Mouse (Mus musculus) ES-Bruce4 (cell line): ENCODE measurements around the gene Cpne5. TPM values are rescaled to one million over a fixed set of nuclear protein-coding genes. Genes with fewer than 3 reads are reported as not detected.

Experiments used
- H3K27ac ChIP-seq: 2 replicates; pipeline ENCODE4 v1.5.1; 2012; ENCODE audit warnings: low read length, inconsistent platforms; ENCODE audit not compliant: insufficient read depth
- H3K27me3 ChIP-seq: 2 replicates; pipeline ENCODE4 v1.6.1; 2012; ENCODE audit warnings: mild to moderate bottlenecking, low read length, inconsistent platforms; ENCODE audit not compliant: control insufficient read depth, poor library complexity, insufficient read depth, severe bottlenecking
- H3K36me3 ChIP-seq: 2 replicates; pipeline ENCODE4 v1.6.1; 2012; ENCODE audit warnings: inconsistent platforms, mild to moderate bottlenecking, low read length, moderate library complexity; ENCODE audit not compliant: control insufficient read depth, poor library complexity, insufficient read depth, severe bottlenecking
- H3K4me1 ChIP-seq: one replicate; pipeline ENCODE4 v1.8.1; 2011; ENCODE audit warnings: low read length; ENCODE audit not compliant: control insufficient read depth, insufficient read depth
- H3K4me3 ChIP-seq: 2 replicates; pipeline ENCODE4 v1.5.1; 2011; ENCODE audit warnings: low read depth, mild to moderate bottlenecking, low read length
- H3K9ac ChIP-seq: 2 replicates; pipeline ENCODE4 v1.6.1; 2012; ENCODE audit warnings: low read depth, mild to moderate bottlenecking, inconsistent platforms; ENCODE audit not compliant: poor library complexity, severe bottlenecking
- H3K9me3 ChIP-seq: replicated peaks from 2 replicates; pipeline ENCODE4 v1.6.1; 2012; ENCODE audit warnings: mild to moderate bottlenecking, low read length, inconsistent platforms; ENCODE audit not compliant: control insufficient read depth, poor library complexity, insufficient read depth, severe bottlenecking
- CTCF ChIP-seq: IDR thresholded peaks from one replicate; pipeline ENCODE4 v1.8.1; 2011; ENCODE audit warnings: low read depth, low read length
- EP300 ChIP-seq: IDR thresholded peaks from 2 replicates; pipeline ENCODE4 v1.6.1; 2011; ENCODE audit warnings: low read depth, low read length; ENCODE audit not compliant: insufficient read depth
- POLR2A ChIP-seq: IDR thresholded peaks from one replicate; pipeline ENCODE4 v1.8.1; 2011; ENCODE audit warnings: low read length; ENCODE audit not compliant: insufficient read depth
- polyA plus RNA-seq: library from polyadenylated mRNA; stranded (reverse); fragments of >200 nt; gene quantifications from 2 replicates; pipeline ENCODE4 v1.2.4, GENCODE M21; 2011; ENCODE audit warnings: low read depth; ENCODE audit not compliant: missing spikeins, insufficient read depth, insufficient read length

Cpne5 gene
- 1.8 and 4.4 TPM in 2 replicates for polyA plus RNA-seq

DNA sequence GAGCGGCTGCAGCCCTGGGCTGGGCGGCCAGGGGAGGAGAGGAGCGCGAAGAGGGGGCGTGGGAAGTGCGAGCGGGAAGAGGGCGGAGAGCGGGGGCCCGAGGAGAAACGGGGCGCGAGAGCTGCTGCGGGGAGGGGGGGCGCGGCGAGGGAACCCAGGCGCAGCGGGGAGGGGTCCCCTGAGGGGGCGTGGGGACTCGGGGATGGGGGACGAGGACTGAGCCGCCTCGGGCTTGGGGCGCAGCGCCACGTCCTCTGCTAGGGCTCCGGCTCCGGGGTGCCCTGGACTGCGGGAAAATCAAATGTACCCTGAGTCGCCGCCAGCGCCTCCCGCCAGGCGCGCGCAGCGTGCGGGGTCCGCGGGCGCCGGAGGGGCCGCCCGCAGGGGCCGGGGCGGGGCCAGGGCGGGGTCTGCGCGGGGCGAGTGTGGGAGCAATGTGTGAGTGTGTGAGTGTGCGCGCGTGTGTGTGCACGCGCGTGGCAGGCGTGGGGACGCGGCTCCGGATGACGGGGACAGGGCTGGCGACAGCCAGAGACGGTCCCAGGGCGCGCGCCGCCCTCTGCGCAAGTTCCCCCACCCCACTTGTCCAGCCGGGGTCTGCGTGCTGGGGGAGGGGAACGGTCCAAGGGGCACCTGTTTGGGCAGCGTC lies at the start of gene Cpne5:
Gene Cpne5 (minus strand): TSS at position 396 of the 649 bp plus-strand sequence.
- Histone ChIP-seq H3K9me3 (no peaks in the 10 kb centered on the region), H3K27me3 (peaks cover 12% of the 10 kb centered on the region; the same call in 1 of the 2 replicates), H3K36me3 (no peaks in the 10 kb centered on the region), H3K9ac (peak within 1 kb of the TSS; percentile 67), H3K4me1 (no peaks in the 10 kb centered on the region), H3K27ac (no peak within 1 kb of the TSS), H3K4me3 (peak within 1 kb of the TSS; percentile 62)
- TF ChIP-seq CTCF, result no peak
- TF ChIP-seq EP300, result no peak
- no peak for TF ChIP-seq POLR2A

DNA sequence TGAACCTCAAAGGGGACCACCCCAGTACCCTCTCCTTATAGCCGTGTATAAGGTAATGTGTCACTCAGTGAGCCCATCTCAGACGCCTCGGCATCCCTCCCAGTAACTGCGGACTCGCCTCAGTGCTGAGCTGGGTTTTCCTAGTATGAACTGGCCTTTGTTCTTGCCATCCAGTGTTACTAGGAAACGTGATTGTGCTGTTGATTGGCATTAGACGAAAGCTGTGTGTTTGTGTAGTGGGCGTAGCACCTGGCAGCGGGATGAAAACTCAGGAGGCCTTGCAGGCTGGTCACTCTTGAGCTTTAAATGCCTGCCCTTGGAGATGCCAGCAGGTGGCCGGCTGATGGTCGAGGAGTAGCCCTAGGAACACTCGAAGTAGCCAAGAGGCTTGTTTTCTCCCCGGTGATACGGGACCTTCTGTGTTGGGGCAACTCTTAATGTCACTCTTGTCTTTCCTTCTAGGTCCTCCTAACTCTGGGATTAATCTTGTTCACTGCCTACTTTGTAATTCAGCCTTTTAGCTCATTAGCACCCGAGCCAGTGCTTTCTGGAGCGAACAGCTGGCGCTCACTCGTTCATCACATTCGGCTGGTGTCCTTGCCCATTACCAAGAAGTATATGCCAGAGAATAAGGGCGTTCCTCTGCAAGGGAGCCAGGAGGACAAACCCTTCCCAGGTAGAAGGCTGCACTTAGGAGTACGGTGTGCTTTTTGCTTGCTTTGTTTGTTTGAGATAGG lies 44.4 kb upstream of the Cpne5 start:
- no peaks in the 10 kb centered on the region for H3K9me3 ChIP-seq
- H3K4me3 ChIP-seq, result no peak overlapping the region
- H3K4me1 ChIP-seq, result no peaks in the 10 kb centered on the region
- H3K9ac ChIP-seq, result no peak overlapping the region
- H3K27ac ChIP-seq, result no peak overlapping the region
- no peaks in the 10 kb centered on the region for H3K27me3 ChIP-seq
- H3K36me3 ChIP-seq, result no peaks in the 10 kb centered on the region
- TF ChIP-seq POLR2A, result no peak
- no peak for TF ChIP-seq EP300
- no peak for TF ChIP-seq CTCF

DNA sequence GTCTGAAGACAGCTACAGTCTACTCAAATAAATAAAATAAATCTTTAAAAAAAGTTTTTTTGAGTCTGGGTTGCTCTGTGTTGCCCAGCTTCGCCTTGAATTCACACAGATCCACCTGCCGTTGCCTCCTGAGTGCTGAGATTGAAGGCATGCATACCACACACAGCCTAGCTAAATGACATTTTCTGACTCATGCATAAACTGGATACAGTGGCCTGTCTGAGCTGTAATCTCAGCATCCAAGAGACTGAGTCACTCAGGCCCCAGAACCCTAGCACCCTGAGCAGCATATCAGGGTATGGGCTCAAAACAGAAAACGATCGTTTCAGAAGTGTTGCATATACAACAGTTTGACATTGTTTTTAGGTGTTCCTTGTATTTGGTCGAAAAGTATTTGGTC lies 43.6 kb upstream of the Cpne5 start:
- TF ChIP-seq CTCF, result no peak
- TF ChIP-seq POLR2A, result no peak
- TF ChIP-seq EP300, result no peak
- Histone ChIP-seq H3K36me3 (no peaks in the 10 kb centered on the region), H3K9ac (no peak overlapping the region), H3K4me3 (no peak overlapping the region), H3K4me1 (no peaks in the 10 kb centered on the region), H3K9me3 (no peaks in the 10 kb centered on the region), H3K27ac (no peak overlapping the region), H3K27me3 (no peaks in the 10 kb centered on the region)

DNA sequence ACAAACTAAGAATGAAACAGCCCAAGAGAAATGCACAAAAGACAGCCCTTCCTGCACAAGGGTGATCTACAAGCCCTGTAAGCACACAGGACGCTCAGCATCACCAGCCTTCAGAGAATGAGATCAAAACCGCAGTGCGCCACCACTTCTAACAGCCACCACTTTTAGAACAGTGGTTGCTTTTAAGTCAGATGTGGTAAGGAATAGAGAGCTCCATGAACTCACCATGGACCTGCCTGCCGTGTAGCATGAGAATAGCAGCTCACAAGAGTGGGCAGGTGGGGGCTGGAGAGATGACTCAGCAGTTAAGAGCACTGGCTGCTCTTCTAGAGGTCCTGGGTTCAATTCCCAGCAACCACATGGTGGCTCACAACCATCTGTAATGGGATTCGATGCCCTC lies 42.5 kb upstream of the Cpne5 start:
- no peaks in the 10 kb centered on the region for H3K9me3 ChIP-seq
- peak overlapping the region; percentile 69 for H3K27ac ChIP-seq
- H3K4me1 ChIP-seq, result no peaks in the 10 kb centered on the region
- no peaks in the 10 kb centered on the region for H3K27me3 ChIP-seq
- no peak overlapping the region for H3K4me3 ChIP-seq
- no peak overlapping the region for H3K9ac ChIP-seq
- TF ChIP-seq EP300, result no peak
- no peak for TF ChIP-seq POLR2A
- no peak for TF ChIP-seq CTCF
- H3K36me3 ChIP-seq, result no peaks in the 10 kb centered on the region

DNA sequence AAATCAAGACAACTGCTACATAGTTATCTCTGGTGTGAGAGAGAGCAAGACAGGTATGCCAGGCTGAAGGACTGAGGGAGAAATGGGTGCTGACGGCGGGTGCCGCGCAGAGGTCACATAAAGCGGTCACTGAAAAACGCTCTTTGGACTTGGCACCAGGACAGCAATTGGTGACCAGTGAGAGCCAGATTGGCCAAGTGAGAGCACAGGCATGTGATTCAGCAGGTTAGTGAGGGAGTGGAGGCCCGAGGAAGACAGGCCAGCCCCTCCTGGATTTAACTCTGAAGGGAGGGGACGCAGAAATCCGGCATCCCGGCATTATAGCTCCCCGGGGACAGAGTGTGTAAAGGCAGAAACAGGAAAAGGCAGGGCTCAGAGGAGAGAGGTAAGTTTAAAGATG lies 35.9 kb upstream of the Cpne5 start:
- TF ChIP-seq EP300, result no peak
- TF ChIP-seq POLR2A, result no peak
- no peak for TF ChIP-seq CTCF
- H3K4me1 ChIP-seq, result no peaks in the 10 kb centered on the region
- no peak overlapping the region for H3K4me3 ChIP-seq
- H3K9ac ChIP-seq, result no peak overlapping the region
- no peaks in the 10 kb centered on the region for H3K27me3 ChIP-seq
- H3K36me3 ChIP-seq, result no peaks in the 10 kb centered on the region
- H3K27ac ChIP-seq, result no peak overlapping the region
- no peaks in the 10 kb centered on the region for H3K9me3 ChIP-seq

DNA sequence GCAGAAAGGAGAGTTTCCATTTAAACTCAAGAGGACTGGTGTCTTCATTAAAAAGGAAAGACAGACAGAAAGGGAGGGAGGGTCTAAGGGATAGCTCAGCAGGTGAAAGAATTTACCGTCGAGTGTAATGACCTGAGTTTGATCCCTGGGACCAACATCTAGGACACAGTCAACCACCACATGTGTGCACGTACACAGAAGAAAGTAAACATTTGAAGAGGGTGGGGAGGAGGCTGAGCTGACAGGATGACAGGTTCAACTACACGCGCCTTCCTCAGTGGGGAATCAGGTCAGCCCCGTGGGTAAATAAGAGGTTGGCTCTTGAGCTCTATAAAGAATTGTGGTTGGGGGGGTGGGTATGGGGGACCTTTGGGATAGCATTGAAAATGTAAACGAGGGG lies 35.2 kb upstream of the Cpne5 start:
- Histone ChIP-seq H3K4me1 (no peaks in the 10 kb centered on the region), H3K27ac (no peak overlapping the region), H3K27me3 (no peaks in the 10 kb centered on the region), H3K9me3 (no peaks in the 10 kb centered on the region), H3K4me3 (no peak overlapping the region), H3K9ac (no peak overlapping the region), H3K36me3 (no peaks in the 10 kb centered on the region)
- no peak for TF ChIP-seq POLR2A
- TF ChIP-seq CTCF, result no peak
- no peak for TF ChIP-seq EP300
